Mouse (Mus musculus) layer of hippocampus, postnatal 14 days (tissue): ENCODE measurements around the gene Cox8a. TPM values are rescaled to one million over a fixed set of nuclear protein-coding genes. Genes with fewer than 3 reads are reported as not detected.

Experiments used
- DNase-seq, 2 experiments: peaks; one replicate each; pipeline ENCODE4 v3.0.0; 2021 to 2022; ENCODE audit warnings: low spot score in 2 of 2, mixed read lengths in 1 of 2
- long read RNA-seq, 2 experiments: library from polyadenylated mRNA; stranded (forward); transcript quantifications; one replicate each; pipeline ENCODE4 v2.0.0; 2021
- total RNA-seq, 2 experiments: library from RNA; stranded (reverse); gene quantifications; 2 replicates each; pipeline ENCODE4 v1.2.3; 2021

The Cox8a gene
- 100 to 1,000 TPM; 973 to 982 TPM for total RNA-seq
- long read RNA-seq, experiment 1, transcript Cox8a-201 (2 exons, 550 nt): major isoform, 538 of 544 reads
- long read RNA-seq, experiment 1, partial matches to known transcripts: 3 of 544 reads
- long read RNA-seq, experiment 1, other reads (novel, unspliced or antisense): 3 of 544 reads
- long read RNA-seq, experiment 2, transcript Cox8a-201 (2 exons, 550 nt): major isoform, 1,427 of 1,437 reads
- long read RNA-seq, experiment 2, partial matches to known transcripts: 8 of 1,437 reads
- long read RNA-seq, experiment 2, other reads (novel, unspliced or antisense): 2 of 1,437 reads

DNA sequence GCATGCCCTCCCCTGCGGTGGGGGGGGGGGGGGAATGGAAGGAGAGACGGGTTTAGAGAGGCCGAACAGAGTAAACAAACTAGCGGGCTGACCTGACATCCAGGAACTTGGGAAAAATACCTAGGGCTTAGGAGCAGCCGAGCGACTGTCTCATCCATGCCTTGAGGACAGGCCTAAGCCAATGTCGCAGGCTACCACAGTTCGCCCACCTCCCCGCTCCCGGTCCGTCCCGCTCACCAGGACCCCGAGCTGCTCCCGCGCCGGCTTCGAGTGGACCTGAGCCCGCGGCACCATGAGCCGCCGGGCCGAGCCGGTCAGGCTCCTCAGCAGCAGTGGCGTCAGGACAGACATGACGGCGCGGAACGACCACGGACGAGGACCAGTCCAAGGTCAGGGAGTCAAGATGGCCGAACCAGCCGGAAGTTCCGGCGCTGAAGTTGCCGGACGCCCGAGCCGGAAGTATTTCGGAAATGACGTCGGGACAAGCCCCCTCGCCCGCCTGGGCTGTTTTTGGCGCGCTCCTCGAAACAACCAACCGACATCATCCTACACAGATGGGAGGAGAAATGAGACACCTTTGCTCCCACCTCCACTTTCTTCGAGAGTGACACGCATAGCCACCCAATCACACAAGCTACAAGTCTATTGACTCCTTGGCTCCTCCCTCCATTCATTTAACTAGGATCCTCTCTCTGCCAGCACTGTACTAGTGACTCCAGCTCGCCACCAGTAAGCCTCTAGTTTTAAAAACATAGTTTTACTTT, at the start of gene Cox8a:
TSS of gene Cox8a (minus strand) at position 455 of the 764 bp plus-strand sequence.
- DNase-seq: peak; percentile 94 to 98

DNA sequence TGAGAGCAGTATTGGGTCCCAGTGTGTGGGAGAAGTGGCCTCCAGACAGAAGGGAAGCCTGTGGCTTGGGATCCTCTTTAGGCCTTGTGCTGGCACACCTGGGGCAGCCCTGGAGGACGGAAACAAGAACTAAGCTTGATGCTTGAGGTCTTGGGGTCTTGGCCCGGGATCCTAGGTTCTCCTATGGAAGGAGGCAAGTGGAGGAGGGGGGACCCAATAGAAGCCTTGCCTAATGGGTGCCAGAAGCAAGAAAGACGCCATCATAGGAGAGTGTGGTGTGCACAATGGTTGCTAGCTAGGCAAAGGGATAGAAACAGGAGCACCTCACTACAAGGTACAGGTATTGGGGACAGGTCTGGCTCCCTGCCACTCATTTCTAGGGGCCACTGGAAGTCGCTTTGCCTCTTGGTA, 49.0 kb upstream of the Cox8a start:
- no peak for DNase-seq

DNA sequence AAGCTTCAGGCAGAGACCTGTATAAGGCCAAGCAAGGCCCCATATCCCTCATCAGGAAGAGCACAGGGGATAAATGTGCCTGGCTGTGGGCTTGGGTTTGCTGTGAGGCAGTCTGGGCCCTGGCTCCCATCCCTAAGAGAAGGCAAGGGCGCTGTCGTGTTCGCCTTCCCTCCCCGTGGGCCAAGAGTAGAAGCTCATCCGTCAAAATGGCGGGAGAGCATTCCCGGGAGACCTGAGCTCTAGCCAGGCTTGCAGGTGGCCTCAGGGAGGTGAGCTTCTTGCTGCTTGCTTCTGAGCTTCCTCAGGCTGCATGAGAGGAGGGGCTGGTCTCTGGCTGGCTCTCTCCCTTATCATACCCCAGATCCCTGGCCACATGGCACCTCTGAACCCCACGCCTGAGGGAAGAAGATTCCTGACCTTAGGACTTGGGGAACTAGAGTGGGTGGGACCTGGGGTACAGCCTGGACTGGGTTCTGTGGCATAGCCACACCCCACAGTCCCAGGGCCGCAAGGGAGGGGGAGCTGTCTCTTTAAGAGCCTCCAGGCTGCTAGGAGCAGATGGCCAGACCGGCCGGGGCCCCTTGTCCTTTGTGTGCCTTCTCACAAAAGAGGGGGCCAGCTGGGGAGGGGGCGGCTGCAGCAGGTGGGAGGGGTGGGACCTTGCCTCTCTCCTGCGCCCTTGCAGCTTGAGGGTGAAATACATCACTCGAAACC, 48.2 kb upstream of the Cox8a start:
- DNase-seq: no peak

DNA sequence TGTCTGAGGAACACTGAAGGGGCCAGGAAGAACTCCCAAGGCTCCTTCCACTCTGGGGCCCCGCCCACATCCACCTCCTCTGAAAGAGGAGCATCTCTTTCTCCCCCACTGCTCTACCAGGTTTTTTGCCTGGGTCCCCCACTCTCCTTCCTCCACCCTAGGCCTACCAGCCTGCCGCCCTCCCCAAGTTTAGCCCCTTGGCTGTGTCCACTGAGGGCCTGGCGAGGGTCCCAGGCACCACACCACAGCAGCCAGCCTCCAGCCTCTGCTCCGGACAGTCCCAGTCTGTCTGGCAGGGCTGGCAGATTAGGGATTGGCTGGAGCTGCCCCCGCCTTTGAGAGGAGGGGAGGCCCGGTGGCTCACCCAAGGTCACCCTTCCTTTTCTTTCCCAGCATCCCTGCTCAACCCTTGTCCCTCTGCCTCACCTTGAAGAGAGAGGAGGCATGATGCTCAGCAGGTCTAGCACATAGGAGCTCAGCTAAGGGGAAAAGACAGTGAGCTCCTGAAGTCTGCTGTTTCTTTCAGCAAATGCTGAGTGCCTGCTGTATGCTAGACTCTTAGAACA, 47.4 kb upstream of the Cox8a start:
- peak in 1 of 2 experiments; percentile 44 for DNase-seq

DNA sequence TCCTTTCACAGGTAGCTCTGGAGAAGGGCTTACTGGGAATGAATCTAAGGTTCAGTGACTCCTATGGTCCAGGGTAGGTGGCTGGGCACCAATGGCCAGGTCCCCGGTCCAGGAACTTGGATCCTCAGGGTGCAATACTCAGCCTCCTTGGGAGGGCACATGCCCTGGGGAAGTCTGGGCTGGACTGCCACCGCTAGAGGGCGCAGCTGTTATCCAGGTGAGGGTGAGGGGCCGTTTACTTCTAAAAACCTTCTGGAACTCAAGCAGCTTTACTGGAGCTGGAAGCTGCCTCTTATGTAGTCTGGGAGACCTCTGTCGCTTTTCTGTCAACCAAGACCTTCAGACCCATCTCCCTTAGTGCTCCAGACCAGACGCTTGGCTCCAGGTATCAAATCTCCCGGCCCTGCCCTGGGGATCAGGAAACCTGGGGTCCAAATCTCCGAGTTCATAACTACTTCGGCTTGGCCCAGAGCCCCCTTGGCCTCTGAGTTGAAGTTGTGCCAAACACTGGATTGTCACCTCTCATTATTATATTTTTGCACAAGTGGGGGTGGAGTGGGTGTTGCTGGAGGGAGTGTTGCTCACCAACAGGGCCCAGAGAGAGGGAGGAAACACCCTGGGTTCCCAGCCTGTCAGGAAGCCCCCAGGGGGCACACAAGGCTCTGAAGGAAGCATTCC, 46.8 kb upstream of the Cox8a start:
- peak; percentile 58 for DNase-seq

DNA sequence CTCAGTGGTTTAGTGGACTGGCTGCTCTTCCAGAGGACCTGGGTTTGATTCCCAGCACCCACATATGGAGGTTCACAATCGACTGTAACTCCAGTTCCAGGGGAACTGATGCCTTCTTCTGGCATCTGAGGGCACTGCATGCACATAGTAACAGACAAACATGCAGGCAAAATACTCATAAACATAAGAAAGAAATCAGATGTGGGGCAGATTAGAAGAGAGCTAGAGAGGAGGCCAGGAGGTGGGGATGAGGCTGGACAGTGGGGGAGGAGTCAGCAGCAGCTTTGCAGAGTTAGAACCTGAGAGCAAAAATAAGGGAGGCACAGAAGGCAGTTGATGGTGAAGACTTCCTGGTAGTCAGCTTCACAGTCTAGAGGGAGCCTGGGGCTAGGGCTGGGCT, 45.2 kb upstream of the Cox8a start:
- no peak for DNase-seq

DNA sequence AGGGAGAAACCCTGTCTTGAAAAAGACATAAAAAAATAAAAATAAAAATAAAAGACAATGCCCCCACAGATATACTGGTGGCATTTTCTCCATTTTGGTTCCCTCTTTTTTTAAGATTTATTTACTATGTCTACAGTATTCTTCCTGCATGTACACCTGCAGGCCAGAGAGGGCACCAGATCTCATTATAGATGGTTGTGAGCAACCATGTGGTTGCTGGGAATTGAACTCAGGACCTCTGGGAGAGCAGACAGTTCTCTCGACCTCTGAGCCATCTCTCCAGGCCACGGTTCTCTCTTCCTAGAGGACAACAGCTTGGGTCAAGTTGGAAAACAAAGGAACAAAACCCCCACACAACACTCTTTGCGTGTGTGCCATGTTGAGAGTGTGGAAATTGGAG, 44.5 kb upstream of the Cox8a start:
- DNase-seq: no peak

DNA sequence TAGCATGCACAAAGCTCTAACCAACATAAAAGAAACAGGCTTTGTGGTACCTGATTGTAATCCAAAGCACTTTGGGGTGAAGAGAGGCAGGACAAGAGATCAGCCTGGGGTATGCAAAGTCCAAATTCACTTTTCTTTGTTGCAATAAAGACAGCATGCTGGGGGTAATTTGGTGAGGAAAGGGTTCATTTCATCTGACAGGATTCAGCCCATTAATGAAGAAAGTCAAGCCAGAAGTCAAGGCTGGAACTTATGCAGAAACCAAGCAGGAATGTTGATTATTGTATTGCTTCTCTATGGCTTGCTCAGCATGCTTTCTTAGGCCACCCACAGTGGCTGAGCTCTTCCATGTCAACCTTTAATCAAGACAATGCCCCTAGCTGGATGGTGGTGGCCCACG, 44.1 kb upstream of the Cox8a start:
- DNase-seq: no peak

DNA sequence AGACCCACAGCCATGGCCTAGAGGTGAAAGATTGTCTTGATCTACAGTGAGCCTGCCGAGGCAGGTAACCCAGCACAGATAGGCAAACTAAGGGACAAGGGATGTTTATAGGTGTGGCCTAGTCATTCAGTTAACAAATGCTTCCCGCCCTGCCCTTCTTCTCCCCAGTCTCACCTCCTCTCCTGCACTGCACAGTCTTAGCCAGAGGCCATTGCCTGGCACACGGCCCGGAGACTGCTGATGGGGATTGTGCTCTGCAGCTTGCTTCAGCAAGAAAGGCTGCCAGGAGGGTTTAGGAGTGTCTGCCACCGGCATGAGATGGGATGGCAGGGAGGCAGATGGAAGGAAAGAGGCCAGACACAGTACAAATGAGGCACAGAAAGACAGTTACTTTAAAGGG, 40.5 kb upstream of the Cox8a start:
- DNase-seq: no peak

DNA sequence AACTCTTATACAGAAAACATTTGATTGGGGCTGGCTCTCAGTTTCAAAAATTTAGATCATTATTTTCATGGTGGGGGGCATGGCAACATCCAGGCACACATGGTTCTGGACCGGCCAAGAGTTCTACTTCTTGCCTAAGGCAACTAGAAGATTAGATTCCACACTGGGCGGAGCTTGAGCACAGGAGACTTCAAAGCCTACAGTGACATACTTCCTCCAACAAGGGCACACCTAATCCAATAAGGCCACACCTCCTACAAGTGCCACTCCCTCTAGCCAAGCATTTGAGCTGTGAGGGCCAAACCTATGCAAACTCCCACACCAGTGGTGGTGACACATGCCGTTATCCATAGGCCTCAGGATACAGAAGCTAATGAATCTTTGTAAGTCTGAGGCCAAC, 28.6 kb upstream of the Cox8a start:
- no peak for DNase-seq

DNA sequence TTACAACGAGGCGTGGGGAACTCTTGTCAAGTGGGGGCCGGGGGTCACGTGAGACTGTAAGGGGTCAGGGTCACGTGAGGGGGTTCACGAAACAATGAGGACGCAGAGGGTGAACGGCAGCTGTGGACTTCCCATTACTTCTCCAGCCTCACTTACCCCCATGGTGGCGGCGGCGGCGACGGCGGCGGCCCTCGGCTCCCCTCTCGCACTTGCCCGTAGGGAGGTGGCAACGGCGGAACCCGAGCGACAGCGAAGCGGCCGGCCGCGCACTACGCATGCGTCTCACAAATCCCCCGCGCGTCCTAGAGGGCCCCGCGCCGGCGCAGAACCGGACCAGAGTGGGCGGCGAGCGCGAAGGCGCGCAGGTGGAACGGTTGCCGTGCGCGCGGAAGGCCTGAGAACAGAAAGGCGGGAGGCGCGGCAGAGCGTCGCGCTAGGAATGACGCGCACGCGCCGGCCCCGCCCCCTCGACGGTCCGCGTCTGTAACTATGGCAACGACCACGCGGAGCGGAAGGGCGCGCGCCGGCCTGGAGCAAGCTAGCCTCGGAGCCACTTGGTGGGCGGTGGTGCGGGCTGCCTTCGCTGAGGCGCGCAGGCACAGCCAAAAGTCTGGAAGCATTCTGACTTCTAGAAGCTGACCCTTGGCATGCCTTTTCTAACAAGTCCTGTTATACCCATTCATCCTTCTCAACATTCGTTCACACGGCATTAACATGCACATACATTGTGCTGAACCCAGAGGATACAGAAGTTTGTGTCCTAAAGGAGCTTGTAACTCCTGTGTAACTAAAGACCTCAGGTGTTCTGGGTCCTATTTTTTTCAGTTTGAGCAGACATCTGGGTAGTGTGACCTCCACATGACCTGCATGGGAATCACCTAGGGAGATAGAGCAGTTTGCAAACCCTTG, 23.6 kb upstream of the Cox8a start, which contains the start of gene Naa40:
TSS of gene Naa40 (minus strand) at position 402 of the 909 bp plus-strand sequence.
- DNase-seq: peak; percentile 88 to 92

DNA sequence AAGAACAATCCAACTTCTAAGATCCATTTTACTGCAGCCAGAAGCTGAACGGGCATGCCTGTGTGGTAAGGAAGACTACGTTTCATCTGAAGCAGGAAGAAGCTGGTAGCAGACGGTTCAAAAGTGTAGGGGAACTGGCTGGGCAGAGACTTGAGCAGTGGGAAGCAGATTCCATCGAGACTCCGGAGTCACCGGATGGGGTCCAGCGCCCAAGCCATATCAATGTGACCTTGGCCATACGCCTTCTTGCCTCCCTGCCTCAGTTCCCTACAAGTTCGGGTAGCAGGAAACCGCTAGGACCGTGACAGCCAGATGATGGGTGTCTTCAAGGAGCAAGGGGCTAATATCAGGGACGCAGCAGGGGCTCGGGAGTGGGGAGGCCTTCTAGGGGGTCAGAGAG, 22.9 kb upstream of the Cox8a start:
- DNase-seq: no peak

DNA sequence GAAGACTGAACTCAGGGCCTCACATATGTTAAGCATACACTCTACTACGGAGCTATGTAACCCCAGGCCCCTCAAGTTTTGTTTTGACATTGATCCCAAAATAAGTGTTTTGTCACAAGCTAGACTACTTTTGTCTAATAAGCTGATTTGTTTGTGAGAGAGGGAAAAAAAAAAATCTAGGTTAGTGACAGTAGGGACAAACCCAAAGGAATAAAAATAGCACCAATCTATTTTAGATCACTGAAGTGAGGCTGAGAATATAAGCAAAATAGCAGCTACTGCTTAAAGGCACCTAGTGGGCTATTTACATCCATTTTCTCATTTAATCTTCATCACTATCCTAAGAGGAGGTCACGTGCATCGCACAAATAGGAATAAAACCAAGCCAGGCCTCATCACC, 22.2 kb upstream of the Cox8a start:
- no peak for DNase-seq

DNA sequence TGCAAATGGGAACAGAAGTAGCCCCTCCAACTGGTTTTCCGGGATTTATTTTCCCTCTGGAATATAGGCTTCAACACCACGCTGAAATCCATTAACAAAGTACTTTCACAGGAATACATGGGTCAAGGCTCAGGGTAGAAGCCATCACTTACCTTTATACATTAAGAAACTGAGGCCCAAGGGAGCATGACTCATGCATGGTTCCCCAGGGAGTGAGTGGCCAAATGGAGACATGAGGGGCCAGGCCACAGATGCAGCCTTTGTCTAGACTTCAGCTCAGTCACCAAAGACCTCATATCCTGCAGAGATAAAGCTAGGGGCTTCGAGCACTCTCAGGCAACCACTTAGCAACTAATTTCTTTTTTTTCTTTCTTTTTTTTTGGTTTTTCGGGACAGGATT, 19.3 kb upstream of the Cox8a start:
- DNase-seq: no peak

DNA sequence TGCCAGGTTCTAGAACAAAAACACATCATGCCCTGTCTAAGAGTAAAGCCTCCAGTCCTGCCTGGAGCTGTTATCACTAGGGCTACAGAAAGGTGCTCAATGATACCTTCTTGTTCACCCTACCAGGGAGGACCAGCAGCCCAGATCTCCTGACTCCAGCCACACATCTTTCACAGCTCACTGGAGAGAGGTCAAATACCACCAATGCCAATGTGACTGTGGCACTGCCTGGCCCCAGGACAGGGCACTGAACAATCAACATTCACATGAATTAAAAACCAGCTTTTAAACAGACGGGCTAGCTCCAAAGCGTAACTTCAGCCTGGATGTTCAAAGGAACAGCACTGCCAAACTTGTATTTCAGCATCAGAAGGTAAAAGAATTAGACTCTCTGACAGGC, 18.6 kb upstream of the Cox8a start:
- no peak for DNase-seq

DNA sequence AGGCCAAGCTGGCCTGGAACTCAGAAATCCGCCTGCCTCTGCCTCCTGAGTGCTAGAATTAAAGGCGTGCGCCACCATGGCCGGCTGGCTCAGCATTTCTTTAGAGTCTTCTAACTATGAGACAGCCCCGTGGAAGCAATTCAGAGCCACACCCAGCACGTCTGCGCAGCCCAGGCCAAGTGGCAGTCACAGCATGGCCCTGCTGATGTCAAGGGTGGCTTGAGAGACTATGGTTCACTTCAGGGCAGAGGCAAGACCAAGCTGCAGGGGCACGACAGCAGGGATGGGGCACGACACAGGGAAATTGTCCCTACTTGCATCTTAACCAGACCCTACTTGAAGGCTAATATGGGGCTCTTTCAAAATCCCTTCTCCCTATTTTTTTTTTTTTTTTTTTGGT, 18.0 kb upstream of the Cox8a start:
- no peak for DNase-seq

DNA sequence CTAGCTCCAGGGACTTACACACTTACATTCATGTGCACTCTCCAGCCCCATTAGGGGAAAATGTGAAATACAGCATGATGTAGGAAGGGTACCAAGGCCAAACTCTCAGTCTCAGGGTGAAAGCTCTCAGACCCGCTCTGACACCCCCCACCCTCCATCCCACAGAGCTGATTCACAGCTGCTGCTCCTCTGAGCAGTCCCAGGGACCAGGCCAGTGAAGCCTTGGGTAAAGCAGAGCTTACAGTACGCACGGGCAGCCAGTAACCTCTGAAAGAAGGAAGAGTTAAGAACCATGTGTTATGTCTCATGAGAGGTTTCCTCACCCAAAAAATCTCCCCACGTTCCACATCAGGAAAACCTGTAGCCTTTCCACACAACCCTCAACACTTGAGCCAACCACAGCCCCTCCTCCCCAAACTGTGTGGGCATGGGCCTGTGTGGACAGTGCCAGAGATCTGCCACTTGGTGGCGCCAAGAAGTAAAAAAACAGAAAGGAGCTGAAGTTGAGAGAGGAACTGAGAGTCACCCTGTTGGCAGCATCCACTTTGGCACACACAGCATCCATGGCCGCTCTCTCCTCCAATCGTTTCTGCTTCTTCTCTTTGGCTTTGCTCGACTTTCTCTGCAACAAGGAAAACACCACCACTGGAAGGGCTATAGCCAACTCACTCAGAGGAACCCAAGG, 17.3 kb upstream of the Cox8a start:
- DNase-seq: peak; percentile 81 to 91

DNA sequence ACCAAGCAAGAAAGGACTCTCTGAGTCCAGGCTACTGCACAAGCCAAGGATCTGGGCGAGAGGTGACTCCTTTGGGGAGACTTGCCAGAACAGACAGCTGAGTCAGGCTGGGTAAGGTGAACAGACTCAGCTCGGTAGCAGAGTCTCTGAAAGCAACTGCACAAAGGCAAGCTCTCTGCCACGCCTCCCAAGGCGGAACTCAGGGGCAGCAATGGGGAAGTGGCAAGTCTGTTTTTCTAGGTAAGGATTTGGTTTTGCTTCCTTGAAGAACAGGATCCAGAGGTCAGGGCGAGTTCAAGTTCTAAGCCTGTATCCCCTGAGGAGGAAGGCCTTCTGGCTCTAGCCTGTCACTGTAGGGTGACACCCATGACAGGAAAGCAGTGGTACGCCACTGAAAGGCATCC, 9.1 kb upstream of the Cox8a start:
- no peak for DNase-seq

DNA sequence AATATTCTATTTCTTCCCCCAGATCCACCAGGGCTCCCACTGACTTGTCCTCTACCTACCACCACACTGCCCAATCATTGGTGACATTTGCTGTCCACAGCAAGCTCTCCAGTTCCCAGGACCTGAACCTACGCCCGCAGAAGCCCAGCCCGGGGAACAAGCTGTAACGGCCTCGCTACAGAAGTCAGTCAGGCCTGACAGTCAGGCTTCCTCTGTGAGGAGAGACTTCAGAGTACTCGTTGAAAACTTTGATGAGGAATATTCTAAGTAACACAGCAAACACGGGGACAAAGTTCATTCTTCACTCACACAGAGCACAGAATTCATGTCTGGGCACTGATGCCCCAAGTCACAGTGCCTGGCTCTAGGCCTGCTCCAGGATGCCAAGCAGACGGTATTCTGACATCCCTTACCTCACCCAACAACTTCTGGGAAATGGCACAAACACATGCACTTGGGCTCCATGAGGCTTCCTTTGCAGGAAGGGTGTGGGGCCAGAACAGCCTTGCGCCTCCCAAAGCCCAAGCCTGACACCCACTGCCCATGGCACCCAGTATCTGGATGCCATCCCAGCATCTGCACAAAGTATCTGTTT, 7.8 kb upstream of the Cox8a start:
- no peak for DNase-seq
